Mouse (Mus musculus): ENCODE data around the gene Sgca. TPM values are rescaled to one million over a fixed set of nuclear protein-coding genes. Genes with fewer than 3 reads are reported as not detected.

The Sgca gene
- polyA plus RNA-seq, 1 experiment from 2014 or later: 22.1 TPM

DNA sequence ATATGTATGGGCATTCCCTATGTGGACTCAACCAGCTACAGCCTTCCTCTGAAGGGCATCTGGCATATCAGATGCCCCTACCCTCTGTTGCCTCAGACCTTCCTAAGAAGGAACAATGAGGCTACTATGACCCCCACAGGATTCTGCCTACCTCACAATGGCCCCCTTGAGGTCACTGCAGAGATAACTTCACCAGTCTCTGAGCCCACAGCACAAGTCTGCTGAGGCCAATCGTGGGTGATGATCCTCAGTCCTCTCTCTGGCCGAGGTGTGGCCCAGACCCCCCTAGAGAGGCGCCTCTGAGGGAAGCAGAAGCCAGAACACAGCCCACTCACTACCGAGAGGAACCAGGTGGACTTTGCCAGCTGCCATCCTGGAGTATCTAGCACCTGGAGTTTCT is 8.7 kb downstream of the Sgca start, which contains the start of gene Hils1:
TSS of gene Hils1 (plus strand) at position 175 of the 400 bp plus-strand sequence.
- H3K4me1 ChIP-seq (replicated peaks): peaks cover 8% of the 10 kb centered on the region
- no peaks in the 10 kb centered on the region for H3K27me3 ChIP-seq
- WGBS: 48% methylated on average over 4 of the region's 4 CpGs
- H3K4me3 ChIP-seq: no peak within 1 kb of the TSS
- ATAC-seq (replicated peaks; ENCODE audit: insufficient number of reproducible peaks, insufficient read depth, low FRiP score, low read depth): no peak
- H3K36me3 ChIP-seq: no peaks in the 10 kb centered on the region
- no peaks in the 10 kb centered on the region for H3K9me3 ChIP-seq (replicated peaks)
- no peak within 1 kb of the TSS for H3K9ac ChIP-seq
- no peak within 1 kb of the TSS for H3K4me2 ChIP-seq
- H3K27ac ChIP-seq: no peak within 1 kb of the TSS

DNA sequence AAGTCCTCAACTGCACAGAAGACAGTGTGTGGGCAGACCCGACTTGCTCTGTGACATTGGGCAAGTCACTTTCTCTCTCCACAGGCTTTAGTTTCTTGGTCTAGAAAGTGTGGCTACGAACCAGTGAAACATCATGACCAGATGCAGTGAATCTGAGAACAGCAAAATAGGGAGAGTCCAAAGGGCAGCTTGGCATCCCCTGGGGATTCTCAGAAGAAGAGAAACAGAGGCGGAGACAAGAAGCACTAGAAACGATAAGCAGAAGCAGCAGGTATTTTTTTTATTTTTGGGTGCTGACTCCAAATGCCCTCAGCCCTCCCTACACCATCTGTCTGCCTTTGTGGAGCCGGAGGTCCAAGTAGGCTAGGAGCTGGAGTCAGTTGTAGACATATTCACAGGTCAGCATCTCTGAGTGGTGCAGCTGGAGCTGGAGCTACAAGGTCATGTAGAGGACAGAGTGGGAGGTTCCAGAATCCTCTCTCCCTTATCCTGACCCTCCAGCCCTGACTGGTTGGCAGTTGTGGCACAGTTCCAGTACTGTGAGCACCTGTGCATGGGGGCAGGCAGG is 13.5 kb downstream of the Sgca start:
- no peaks in the 10 kb centered on the region for H3K27me3 ChIP-seq

DNA sequence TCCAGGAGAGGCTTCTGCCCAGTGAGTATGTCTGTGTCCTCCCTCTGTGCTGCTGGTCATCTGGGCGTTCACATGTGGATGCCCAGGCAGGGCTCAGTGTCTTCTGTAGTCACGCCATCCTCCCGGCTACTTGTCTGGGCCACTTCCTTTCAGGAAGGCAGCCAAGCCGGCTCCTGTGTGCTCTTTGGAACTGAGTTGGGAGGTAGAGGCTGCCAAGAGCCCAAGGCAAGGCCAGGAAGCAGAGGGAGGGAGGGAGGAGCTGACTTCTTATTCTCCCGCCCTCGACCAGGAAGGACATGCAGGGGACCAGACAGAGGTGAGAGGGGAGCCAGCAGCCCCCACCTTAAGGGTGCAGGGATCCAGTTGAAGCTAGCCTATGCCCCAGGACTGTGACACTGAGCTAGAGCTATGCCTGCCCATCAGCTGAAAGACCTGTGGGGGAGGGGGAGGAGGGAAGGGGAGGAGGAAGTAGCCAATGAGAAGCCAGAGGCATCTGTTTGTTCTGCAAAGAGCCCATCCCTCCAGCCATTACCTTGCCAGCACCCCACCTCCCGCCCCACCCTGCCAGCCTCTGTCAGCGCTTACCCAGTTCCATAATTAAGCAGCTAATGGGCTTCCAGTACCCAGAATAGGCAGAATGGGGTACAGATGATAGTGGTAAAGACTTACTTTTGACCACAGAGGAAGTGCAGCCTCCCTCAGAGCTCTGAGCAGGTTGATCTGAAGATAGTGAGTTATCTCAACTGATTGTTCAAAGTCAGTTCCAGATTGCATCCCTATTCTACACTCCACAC is 17.9 kb downstream of the Sgca start:
- no peaks in the 10 kb centered on the region for H3K36me3 ChIP-seq
- no peak overlapping the region for H3K9ac ChIP-seq
- H3K9me3 ChIP-seq (replicated peaks): no peaks in the 10 kb centered on the region
- peak; percentile 60 for ATAC-seq (replicated peaks; ENCODE audit: insufficient number of reproducible peaks, insufficient read depth, low FRiP score, low read depth)
- 18% methylated on average over 8 of the region's 8 CpGs for WGBS
- H3K4me3 ChIP-seq: no peak overlapping the region
- H3K4me1 ChIP-seq (replicated peaks): peaks cover 16% of the 10 kb centered on the region
- no peak overlapping the region for H3K4me2 ChIP-seq
- no peaks in the 10 kb centered on the region; the same call in 1 of the 2 replicates for H3K27me3 ChIP-seq
- H3K27ac ChIP-seq: peak overlapping the region; percentile 67

More for the DNA sequence above, 13.5 kb downstream of the Sgca start:
- H3K9ac ChIP-seq: no peak overlapping the region
- no peak overlapping the region for H3K4me3 ChIP-seq
- ATAC-seq (replicated peaks; ENCODE audit: insufficient number of reproducible peaks, insufficient read depth, low FRiP score, low read depth): no peak
- H3K36me3 ChIP-seq: no peaks in the 10 kb centered on the region
- no peak overlapping the region for H3K27ac ChIP-seq
- H3K4me2 ChIP-seq: no peak overlapping the region
- H3K9me3 ChIP-seq (replicated peaks): no peaks in the 10 kb centered on the region
- 59% methylated on average over 5 of the region's 5 CpGs for WGBS
- peaks cover 14% of the 10 kb centered on the region for H3K4me1 ChIP-seq (replicated peaks)

DNA sequence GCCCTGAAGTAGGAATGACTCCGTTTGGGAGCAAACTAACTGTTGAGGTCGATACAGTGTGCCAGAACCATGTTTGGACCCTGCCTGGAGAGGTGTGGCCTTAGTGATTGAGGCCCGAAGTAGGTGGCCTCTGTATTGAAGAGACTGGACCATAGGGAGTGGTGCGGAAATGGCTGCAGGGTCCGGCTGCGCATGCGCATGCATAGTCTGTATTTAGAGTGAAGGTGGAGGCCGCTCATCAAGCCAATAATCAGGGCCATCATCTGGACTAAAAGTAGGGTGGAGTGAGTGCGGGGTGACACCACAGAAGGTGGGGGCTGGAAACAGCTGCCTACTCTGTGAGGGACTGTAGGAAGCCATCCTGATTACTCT is 18.4 kb downstream of the Sgca start:
- Histone ChIP-seq H3K9me3 (replicated peaks) (no peaks in the 10 kb centered on the region), H3K27me3 (no peaks in the 10 kb centered on the region; the same call in 1 of the 2 replicates), H3K4me3 (no peak overlapping the region), H3K27ac (peak overlapping the region; percentile 67), H3K4me2 (no peak overlapping the region), H3K9ac (no peak overlapping the region), H3K36me3 (no peaks in the 10 kb centered on the region), H3K4me1 (replicated peaks) (peaks cover 16% of the 10 kb centered on the region)
- 73% methylated on average over 9 of the region's 9 CpGs for WGBS
- ATAC-seq (replicated peaks; ENCODE audit: insufficient number of reproducible peaks, insufficient read depth, low FRiP score, low read depth): no peak

DNA sequence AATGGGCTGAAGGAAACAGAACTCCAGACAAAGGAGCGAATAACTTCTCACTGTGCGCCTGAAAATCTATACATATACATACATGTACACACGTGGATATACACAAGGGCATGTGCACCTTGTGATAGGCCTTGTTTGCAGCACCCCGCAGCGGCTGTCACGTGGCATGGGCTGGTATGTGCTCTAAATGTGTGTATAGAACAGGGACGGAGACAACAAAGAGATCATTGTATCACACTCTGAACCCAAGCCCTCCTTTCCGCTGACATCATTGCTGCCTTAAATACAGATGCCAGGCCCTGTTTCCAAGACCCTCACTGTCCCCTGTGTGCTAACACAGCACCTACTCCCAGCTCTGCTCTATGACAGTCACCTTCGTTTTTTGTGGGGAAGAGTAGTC is 21.0 kb downstream of the Sgca start:
- no peak overlapping the region for H3K4me2 ChIP-seq
- no peaks in the 10 kb centered on the region for H3K9me3 ChIP-seq (replicated peaks)
- WGBS: 67% methylated on average over 9 of the region's 9 CpGs
- H3K4me1 ChIP-seq (replicated peaks): peaks cover 21% of the 10 kb centered on the region
- H3K27ac ChIP-seq: peak overlapping the region; percentile 52
- ATAC-seq (replicated peaks; ENCODE audit: insufficient number of reproducible peaks, insufficient read depth, low FRiP score, low read depth): no peak
- H3K27me3 ChIP-seq: no peaks in the 10 kb centered on the region; the same call in 1 of the 2 replicates
- no peak overlapping the region for H3K9ac ChIP-seq
- peak overlapping the region; percentile 21; the same call in 1 of the 2 replicates for H3K4me3 ChIP-seq
- no peaks in the 10 kb centered on the region for H3K36me3 ChIP-seq

DNA sequence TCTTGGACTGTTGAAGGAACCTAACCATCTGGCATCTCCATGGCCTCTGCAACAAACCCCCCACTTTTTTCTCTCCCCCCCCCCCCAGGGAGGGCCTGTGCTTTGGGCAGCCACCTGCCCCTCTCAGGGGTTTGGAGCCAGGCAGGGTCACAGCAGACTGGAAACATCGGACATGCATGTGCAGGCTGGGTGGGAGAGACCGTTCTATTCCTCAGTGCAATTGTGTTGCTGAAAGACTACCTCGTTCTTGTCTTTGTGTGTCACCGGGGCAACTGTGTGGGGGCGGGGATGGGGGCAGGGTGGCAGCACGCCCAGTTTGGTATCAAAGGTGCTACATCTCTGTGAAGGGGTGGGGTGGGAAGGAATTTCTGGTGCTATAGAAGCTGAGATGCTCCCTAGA is 24.0 kb downstream of the Sgca start:
- Histone ChIP-seq H3K36me3 (0 out of 2 replicates have a peak, but pooled peaks cover 3% of the 10 kb centered on the region), H3K4me3 (no peak overlapping the region), H3K4me2 (no peak overlapping the region), H3K27ac (peak overlapping the region; percentile 47), H3K9me3 (replicated peaks) (no peaks in the 10 kb centered on the region), H3K4me1 (replicated peaks) (peaks cover 5% of the 10 kb centered on the region), H3K27me3 (peaks cover 3% of the 10 kb centered on the region; the same call in 1 of the 2 replicates), H3K9ac (no peak overlapping the region)
- no peak for ATAC-seq (replicated peaks; ENCODE audit: insufficient number of reproducible peaks, insufficient read depth, low FRiP score, low read depth)
- WGBS: 11% methylated on average over 6 of the region's 6 CpGs

DNA sequence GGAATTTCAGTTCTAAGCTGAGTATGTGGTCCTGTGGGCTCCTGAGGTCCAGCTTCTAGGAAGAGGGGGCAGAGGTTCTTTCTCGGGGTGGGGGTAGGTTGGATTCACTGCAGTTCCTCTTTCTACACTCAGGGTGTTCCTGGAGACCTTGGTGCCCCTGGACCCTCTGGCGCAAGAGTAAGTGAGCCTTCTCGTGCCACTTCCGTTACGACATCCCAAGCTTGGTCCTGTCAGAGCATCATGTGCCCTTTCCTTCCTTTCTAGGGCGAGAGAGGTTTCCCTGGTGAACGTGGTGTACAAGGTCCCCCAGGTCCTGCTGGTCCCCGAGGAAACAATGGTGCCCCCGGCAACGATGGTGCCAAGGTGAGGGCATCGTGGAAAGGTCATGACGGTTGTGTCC is 30.9 kb downstream of the Sgca start:
- Histone ChIP-seq H3K4me2 (no peak overlapping the region), H3K36me3 (0 out of 2 replicates have a peak, but pooled peaks cover 3% of the 10 kb centered on the region), H3K4me1 (replicated peaks) (0 out of 2 replicates have a peak, but pooled peaks cover 10% of the 10 kb centered on the region), H3K9me3 (replicated peaks) (no peaks in the 10 kb centered on the region), H3K9ac (no peak overlapping the region), H3K27ac (peak overlapping the region; percentile 80), H3K4me3 (no peak overlapping the region), H3K27me3 (peaks cover 39% of the 10 kb centered on the region)
- WGBS: 78% methylated on average over 12 of the region's 12 CpGs
- ATAC-seq (replicated peaks; ENCODE audit: insufficient number of reproducible peaks, insufficient read depth, low FRiP score, low read depth): no peak

DNA sequence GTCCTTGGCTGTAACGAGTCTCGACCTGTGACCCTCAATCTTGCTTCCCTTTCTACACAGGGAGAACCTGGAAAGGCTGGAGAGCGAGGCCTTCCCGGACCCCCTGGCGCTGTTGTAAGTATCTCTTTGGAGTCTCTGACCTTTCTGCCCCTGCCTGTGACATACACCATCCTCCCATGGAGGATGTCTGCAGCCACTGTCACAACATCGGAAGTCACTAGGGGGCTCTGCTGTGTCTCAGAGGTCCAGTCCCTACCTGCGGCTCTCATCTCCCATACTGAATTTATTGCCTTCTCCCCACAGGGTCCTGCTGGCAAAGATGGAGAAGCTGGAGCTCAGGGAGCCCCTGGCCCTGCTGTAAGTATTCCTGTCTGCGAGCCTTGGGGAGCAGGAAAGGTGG is 31.8 kb downstream of the Sgca start:
- no peak overlapping the region for H3K9ac ChIP-seq
- H3K4me3 ChIP-seq: no peak overlapping the region
- H3K27ac ChIP-seq: peak overlapping the region; percentile 80
- peaks cover 48% of the 10 kb centered on the region for H3K27me3 ChIP-seq
- H3K36me3 ChIP-seq: 0 out of 2 replicates have a peak, but pooled peaks cover under 1% of the 10 kb centered on the region
- WGBS: 29% methylated on average over 8 of the region's 8 CpGs
- no peaks in the 10 kb centered on the region for H3K9me3 ChIP-seq (replicated peaks)
- H3K4me1 ChIP-seq (replicated peaks): peaks cover 12% of the 10 kb centered on the region; the same call in 1 of the 2 replicates
- no peak overlapping the region for H3K4me2 ChIP-seq
- ATAC-seq (replicated peaks; ENCODE audit: insufficient number of reproducible peaks, insufficient read depth, low FRiP score, low read depth): no peak

DNA sequence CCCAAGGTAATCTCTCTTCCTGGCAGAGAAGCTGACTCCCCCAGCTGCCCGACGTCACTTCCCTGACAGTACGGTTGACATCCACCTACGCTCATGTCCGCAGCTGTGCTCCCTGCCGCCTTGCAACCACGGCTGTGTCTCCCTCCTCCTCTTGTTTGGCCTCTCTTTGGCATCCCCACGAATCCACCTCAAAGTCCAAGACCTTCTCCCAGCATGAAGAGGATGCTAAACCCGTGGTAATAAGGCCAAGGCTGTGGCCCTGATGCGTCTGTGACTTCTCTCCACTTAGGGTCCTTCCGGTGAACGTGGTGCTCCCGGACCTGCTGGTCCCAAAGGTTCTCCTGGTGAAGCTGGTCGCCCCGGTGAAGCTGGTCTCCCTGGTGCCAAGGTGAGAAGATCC is 33.1 kb downstream of the Sgca start:
- Histone ChIP-seq H3K4me1 (replicated peaks) (peaks cover 18% of the 10 kb centered on the region; the same call in 1 of the 2 replicates), H3K36me3 (no peaks in the 10 kb centered on the region), H3K4me3 (no peak overlapping the region), H3K9ac (no peak overlapping the region), H3K27ac (peak overlapping the region; percentile 80), H3K4me2 (no peak overlapping the region), H3K27me3 (peaks cover 58% of the 10 kb centered on the region), H3K9me3 (replicated peaks) (no peaks in the 10 kb centered on the region)
- no peak for ATAC-seq (replicated peaks; ENCODE audit: insufficient number of reproducible peaks, insufficient read depth, low FRiP score, low read depth)
- WGBS: 70% methylated on average over 15 of the region's 15 CpGs

DNA sequence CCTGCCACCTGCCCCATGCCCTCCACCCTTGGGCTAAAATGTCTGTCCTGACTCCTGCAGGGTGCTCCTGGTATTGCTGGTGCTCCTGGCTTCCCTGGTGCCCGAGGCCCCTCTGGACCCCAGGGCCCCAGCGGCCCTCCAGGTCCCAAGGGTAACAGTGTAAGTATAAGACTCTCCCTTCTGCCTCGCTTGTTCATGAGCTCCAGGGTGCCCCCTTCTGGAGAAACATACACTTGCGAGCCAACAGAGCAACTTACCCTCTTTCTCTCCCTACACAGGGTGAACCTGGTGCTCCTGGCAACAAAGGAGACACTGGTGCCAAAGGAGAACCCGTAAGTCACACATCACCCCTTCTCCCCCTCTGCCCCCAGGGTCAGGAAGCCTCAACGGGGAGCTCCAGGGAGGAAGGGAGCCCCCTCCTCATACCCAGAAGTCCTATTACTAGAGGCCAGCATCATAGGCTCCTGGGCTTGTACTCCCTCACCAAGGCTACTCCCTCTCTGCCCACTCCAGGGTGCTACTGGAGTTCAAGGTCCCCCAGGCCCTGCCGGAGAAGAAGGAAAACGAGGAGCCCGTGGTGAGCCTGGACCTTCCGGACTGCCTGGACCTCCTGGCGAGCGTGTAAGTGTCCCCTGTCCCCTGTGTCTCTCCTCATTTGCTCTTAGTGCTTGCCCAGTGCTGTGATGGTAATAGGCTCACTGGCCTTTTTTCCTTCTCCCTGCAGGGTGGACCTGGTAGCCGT is 33.7 kb downstream of the Sgca start:
- Histone ChIP-seq H3K4me1 (replicated peaks) (peaks cover 23% of the 10 kb centered on the region), H3K36me3 (no peaks in the 10 kb centered on the region), H3K4me3 (no peak overlapping the region), H3K9ac (0 out of 2 replicates have a peak overlapping the region, but pooled peaks have one; percentile 15), H3K27me3 (peaks cover 62% of the 10 kb centered on the region), H3K4me2 (no peak overlapping the region), H3K27ac (peak overlapping the region; percentile 80), H3K9me3 (replicated peaks) (no peaks in the 10 kb centered on the region)
- no peak for ATAC-seq (replicated peaks; ENCODE audit: insufficient number of reproducible peaks, insufficient read depth, low FRiP score, low read depth)
- WGBS: 37% methylated on average over 13 of the region's 13 CpGs

DNA sequence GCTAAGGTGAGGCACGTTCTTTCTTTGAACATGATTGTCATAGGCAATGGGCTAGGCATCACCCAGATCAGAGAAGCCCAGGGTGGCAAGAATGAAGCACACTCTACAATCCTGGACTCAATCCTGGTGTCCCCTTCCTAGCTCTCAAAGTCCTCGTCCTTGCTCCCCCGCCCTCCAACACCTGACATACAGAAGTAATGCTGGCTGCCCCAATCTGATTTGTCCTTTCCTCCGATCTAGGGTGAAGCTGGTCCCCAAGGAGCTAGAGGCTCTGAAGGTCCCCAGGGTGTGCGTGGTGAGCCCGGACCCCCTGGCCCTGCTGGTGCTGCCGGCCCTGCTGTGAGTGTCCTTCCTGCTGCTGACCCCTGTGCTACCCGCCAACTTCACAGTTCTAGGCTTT is 34.4 kb downstream of the Sgca start:
- Histone ChIP-seq H3K9ac (no peak overlapping the region), H3K4me2 (peak overlapping the region; percentile 14; the same call in 1 of the 2 replicates), H3K27me3 (peaks cover 55% of the 10 kb centered on the region), H3K36me3 (no peaks in the 10 kb centered on the region), H3K27ac (peak overlapping the region; percentile 80), H3K4me1 (replicated peaks) (peaks cover 29% of the 10 kb centered on the region), H3K9me3 (replicated peaks) (no peaks in the 10 kb centered on the region), H3K4me3 (no peak overlapping the region)
- WGBS: 76% methylated on average over 8 of the region's 8 CpGs
- ATAC-seq (replicated peaks; ENCODE audit: insufficient number of reproducible peaks, insufficient read depth, low FRiP score, low read depth): no peak
